In genomic region chr9:58220218-58220903, GRCm38 (mm10) we compare ENCODE assay signal across 9 mouse cellular contexts. TPM values are rescaled to one million over a fixed set of nuclear protein-coding genes. Genes with fewer than 3 reads are reported as not detected.
DNase-seq lines count a peak whose midpoint lies in the region; ATAC-seq lines count a peak whose summit lies in the region.
"Had no signal": no experiment of that assay in that cellular context is flagged by ENCODE, and none has a peak within 500 bp of the region (broad histone marks: within the 10 kb centered on the region; RNA-seq: fewer than 3 reads in every experiment).

No protein-coding gene starts in this region.

- no peaks in the 10 kb centered on the region for H3K9me3 ChIP-seq in forebrain, embryonic 11.5 days (ENCODE audit: control insufficient read depth, low read length)
- H3K9me3 ChIP-seq in forebrain, embryonic 16.5 days (ENCODE audit: control insufficient read depth, low read length): no peaks in the 10 kb centered on the region
- no peaks in the 10 kb centered on the region for H3K9me3 ChIP-seq in neural tube, embryonic 11.5 days (ENCODE audit: control insufficient read depth, low read length)
- H3K9me3 ChIP-seq: neural tube, embryonic 12.5 days had no signal

- no peak overlapping the region for H3K27ac ChIP-seq in forebrain, embryonic 11.5 days (ENCODE audit: low read depth, low read length)
- no peak overlapping the region for H3K27ac ChIP-seq in forebrain, embryonic 16.5 days (ENCODE audit: low read length)
- H3K27ac ChIP-seq in neural tube, embryonic 11.5 days (ENCODE audit: low read depth, low read length): no peak overlapping the region
- H3K27ac ChIP-seq: neural tube, embryonic 12.5 days had no signal

- H3K36me3 ChIP-seq in forebrain, embryonic 11.5 days (ENCODE audit: control insufficient read depth, insufficient read depth, low read length): no peaks in the 10 kb centered on the region; the same call in 1 of the 2 replicates
- H3K36me3 ChIP-seq in forebrain, embryonic 16.5 days (ENCODE audit: control insufficient read depth, insufficient read depth): no peaks in the 10 kb centered on the region
- no peaks in the 10 kb centered on the region; the same call in none of the 2 replicates for H3K36me3 ChIP-seq in neural tube, embryonic 11.5 days (ENCODE audit: control insufficient read depth, insufficient read depth, low read length)
- H3K36me3 ChIP-seq: neural tube, embryonic 12.5 days had no signal

- peak; percentile 70 for DNase-seq in forebrain, embryonic 11.5 days (ENCODE audit: low spot score)
- peak; percentile 45 for DNase-seq in neural tube, embryonic 11.5 days (ENCODE audit: low spot score)
- no peak for DNase-seq in neural tube, embryonic 10.5 days (ENCODE audit: extremely low spot score, low spot score)
- peak; percentile 31 for DNase-seq in c-Kit-negative CD71-positive TER-119-positive erythroid progenitor cells, embryonic 14.5 days (ENCODE audit: low read depth, low spot score)
- DNase-seq in kidney, adult 9 months: peak; percentile 58
- DNase-seq in yolk sac, embryonic 10.5 days (ENCODE audit: low spot score): no peak

- no peak for ATAC-seq in forebrain, embryonic 11.5 days (replicated peaks; ENCODE audit: low FRiP score)
- no peak for ATAC-seq in forebrain, embryonic 16.5 days
- ATAC-seq in neural tube, embryonic 11.5 days (ENCODE audit: insufficient read depth, low FRiP score, low TSS enrichment): no peak
- ATAC-seq in megakaryocyte-erythroid progenitor cell, adult 5-6 weeks (replicated peaks; ENCODE audit: low FRiP score, low TSS enrichment, poor library complexity, severe bottlenecking): peak; percentile 46; the same call in 1 of the 2 replicates

- WGBS in forebrain, embryonic 11.5 days: 72% methylated on average over 24 of the region's 24 CpGs
- 71% methylated on average over 24 of the region's 24 CpGs for WGBS in forebrain, embryonic 16.5 days
- WGBS in neural tube, embryonic 11.5 days: 74% methylated on average over 24 of the region's 24 CpGs

- H3K27me3 ChIP-seq in forebrain, embryonic 11.5 days (ENCODE audit: control insufficient read depth, insufficient read depth, low read length): no peaks in the 10 kb centered on the region
- H3K27me3 ChIP-seq in forebrain, embryonic 16.5 days (replicated peaks; ENCODE audit: control insufficient read depth, insufficient read depth, low read length): no peaks in the 10 kb centered on the region
- no peaks in the 10 kb centered on the region for H3K27me3 ChIP-seq in neural tube, embryonic 11.5 days (ENCODE audit: control insufficient read depth, insufficient read depth, low read length)
- H3K27me3 ChIP-seq: neural tube, embryonic 12.5 days had no signal

- 0 out of 2 replicates have a peak, but pooled peaks cover 3% of the 10 kb centered on the region for H3K4me1 ChIP-seq in forebrain, embryonic 11.5 days (replicated peaks; ENCODE audit: control insufficient read depth, insufficient read depth, low read length)
- peaks cover 4% of the 10 kb centered on the region; the same call in 1 of the 2 replicates for H3K4me1 ChIP-seq in forebrain, embryonic 16.5 days (replicated peaks; ENCODE audit: control insufficient read depth, insufficient read depth, low read length)
- H3K4me1 ChIP-seq in neural tube, embryonic 11.5 days (ENCODE audit: control insufficient read depth, insufficient read depth, low read length): no peaks in the 10 kb centered on the region
- H3K4me1 ChIP-seq: neural tube, embryonic 12.5 days had no signal

- H3K9ac ChIP-seq in forebrain, embryonic 11.5 days (ENCODE audit: low read length): no peak overlapping the region
- no peak overlapping the region for H3K9ac ChIP-seq in forebrain, embryonic 16.5 days (replicated peaks; ENCODE audit: low read depth, low read length)
- no peak overlapping the region for H3K9ac ChIP-seq in neural tube, embryonic 11.5 days (ENCODE audit: low read length)
- H3K9ac ChIP-seq: neural tube, embryonic 12.5 days had no signal

- no peak overlapping the region for H3K4me3 ChIP-seq in forebrain, embryonic 11.5 days (ENCODE audit: low read depth, low read length)
- no peak overlapping the region for H3K4me3 ChIP-seq in forebrain, embryonic 16.5 days (replicated peaks; ENCODE audit: low read length)
- no peak overlapping the region for H3K4me3 ChIP-seq in neural tube, embryonic 11.5 days (ENCODE audit: low read depth, low read length)
- H3K4me3 ChIP-seq: neural tube, embryonic 12.5 days had no signal

- no peak overlapping the region for H3K4me2 ChIP-seq in forebrain, embryonic 11.5 days (ENCODE audit: low read depth, low read length, severe bottlenecking)
- H3K4me2 ChIP-seq in forebrain, embryonic 16.5 days (ENCODE audit: low read length): no peak overlapping the region
- H3K4me2 ChIP-seq in neural tube, embryonic 11.5 days (ENCODE audit: low read depth): no peak overlapping the region
- H3K4me2 ChIP-seq: neural tube, embryonic 12.5 days had no signal

RNA-seq across cellular contexts. Expression of gene Islr2, which starts 16.2 kb away (rescaled TPM):
- polyA plus RNA-seq in forebrain, embryonic 11.5 days (2014; fragmentation: Nextera tagmentation; extraction: Ambion mirVana): 18.1 and 21.1 TPM in 2 replicates
- 74.4 and 88.4 TPM in 2 replicates for polyA plus RNA-seq in forebrain, embryonic 16.5 days (2015; fragmentation: Nextera tagmentation; extraction: Ambion mirVana)
- polyA plus RNA-seq in neural tube, embryonic 11.5 days (2014; fragmentation: Nextera tagmentation; extraction: Ambion mirVana): 6.3 and 9.3 TPM in 2 replicates
- 0.07 TPM in 1 of 2 replicates, not detected in the other for total RNA-seq in megakaryocyte-erythroid progenitor cell, adult 5-6 weeks (2014; fragmentation: Nextera tagmentation)
- not detected in 2 replicates for total RNA-seq in megakaryocyte-erythroid progenitor cell, adult 5-6 weeks (2017)

RNA-seq across cellular contexts. Expression of gene Islr, which starts 16.3 kb away (rescaled TPM):
- polyA plus RNA-seq in forebrain, embryonic 11.5 days (2014; fragmentation: Nextera tagmentation; extraction: Ambion mirVana): 9.4 and 11.7 TPM in 2 replicates
- polyA plus RNA-seq in forebrain, embryonic 16.5 days (2015; fragmentation: Nextera tagmentation; extraction: Ambion mirVana): 16.8 and 25.5 TPM in 2 replicates
- polyA plus RNA-seq in neural tube, embryonic 11.5 days (2014; fragmentation: Nextera tagmentation; extraction: Ambion mirVana): 31.2 and 31.5 TPM in 2 replicates
- not detected in 2 replicates for total RNA-seq in megakaryocyte-erythroid progenitor cell, adult 5-6 weeks (2014; fragmentation: Nextera tagmentation)
- total RNA-seq in megakaryocyte-erythroid progenitor cell, adult 5-6 weeks (2017): 0.27 TPM in 1 of 2 replicates, not detected in the other

RNA-seq across cellular contexts. Expression of gene Pml, which starts 29.2 kb away (rescaled TPM):
- 13.6 and 13.7 TPM in 2 replicates for polyA plus RNA-seq in forebrain, embryonic 11.5 days (2014; fragmentation: Nextera tagmentation; extraction: Ambion mirVana)
- polyA plus RNA-seq in forebrain, embryonic 16.5 days (2015; fragmentation: Nextera tagmentation; extraction: Ambion mirVana): 7.4 and 8.1 TPM in 2 replicates
- polyA plus RNA-seq in neural tube, embryonic 11.5 days (2014; fragmentation: Nextera tagmentation; extraction: Ambion mirVana): 7.6 and 10.6 TPM in 2 replicates
- total RNA-seq in megakaryocyte-erythroid progenitor cell, adult 5-6 weeks (2014; fragmentation: Nextera tagmentation): 126 and 134 TPM in 2 replicates
- total RNA-seq in megakaryocyte-erythroid progenitor cell, adult 5-6 weeks (2017): 34.2 and 38.1 TPM in 2 replicates

RNA-seq across cellular contexts. Expression of gene Stoml1, which starts 32.6 kb away (rescaled TPM):
- 37.6 and 39.4 TPM in 2 replicates for polyA plus RNA-seq in forebrain, embryonic 11.5 days (2014; fragmentation: Nextera tagmentation; extraction: Ambion mirVana)
- 104 and 120 TPM in 2 replicates for polyA plus RNA-seq in forebrain, embryonic 16.5 days (2015; fragmentation: Nextera tagmentation; extraction: Ambion mirVana)
- 29.6 and 35.9 TPM in 2 replicates for polyA plus RNA-seq in neural tube, embryonic 11.5 days (2014; fragmentation: Nextera tagmentation; extraction: Ambion mirVana)
- total RNA-seq in megakaryocyte-erythroid progenitor cell, adult 5-6 weeks (2014; fragmentation: Nextera tagmentation): 4.7 and 17.9 TPM in 2 replicates
- 3.5 and 5.3 TPM in 2 replicates for total RNA-seq in megakaryocyte-erythroid progenitor cell, adult 5-6 weeks (2017)

Comparison
In these comparisons a context has a peak if more than half of its experiments do, and no peak if none do; other contexts are left out.
1. DNase-seq: peak in forebrain, embryonic 11.5 days (single experiment), neural tube, embryonic 11.5 days (single experiment), c-Kit-negative CD71-positive TER-119-positive erythroid progenitor cells, embryonic 14.5 days (single experiment) and kidney, adult 9 months (single experiment); none in neural tube, embryonic 10.5 days (single experiment) and yolk sac, embryonic 10.5 days (single experiment).